Mouse (Mus musculus): ENCODE results near the gene Dctn1. TPM values are rescaled to one million over a fixed set of nuclear protein-coding genes. Genes with fewer than 3 reads are reported as not detected.

Gene Dctn1
- total and polyA plus RNA-seq, 2 experiments from 2014 or later, result 45.9 to 50.8 TPM

GRCm38 (mm10) chr6:83137576-83137950 lies 28.2 kb upstream of the Dctn1 start:
- peak overlapping the region; percentile 73 for H3K4me2 ChIP-seq (ENCODE audit: low read depth, low read length)
- WGBS, result 0% methylated on average over 12 of the region's 12 CpGs
- H3K36me3 ChIP-seq (replicated peaks; ENCODE audit: control insufficient read depth, insufficient read depth, low read length), result no peaks in the 10 kb centered on the region
- H3K4me1 ChIP-seq (ENCODE audit: control insufficient read depth, insufficient read depth), result peaks cover 35% of the 10 kb centered on the region
- no peaks in the 10 kb centered on the region for H3K27me3 ChIP-seq (ENCODE audit: control insufficient read depth, insufficient read depth, low read length)
- TF ChIP-seq EP300 (IDR thresholded peaks at IDR 0.05; ENCODE audit: low read depth), result no peak
- 0 out of 2 replicates have a peak, but pooled peaks have one; percentile 11 for TF ChIP-seq CTCF (IDR thresholded peaks at IDR 0.05; ENCODE audit: low read depth)
- H3K4me3 ChIP-seq (ENCODE audit: low read depth, low read length), result peak overlapping the region; percentile 57
- no peaks in the 10 kb centered on the region for H3K9me3 ChIP-seq (replicated peaks; ENCODE audit: control insufficient read depth, low read length)
- peak; percentile 90 for DNase-seq (ENCODE audit: low spot score)
- peak overlapping the region; percentile 99 for H3K27ac ChIP-seq (ENCODE audit: low read depth)
- peak; percentile 81 for ATAC-seq (ENCODE audit: insufficient read depth, low read depth)
- peak overlapping the region; percentile 83 for H3K9ac ChIP-seq (replicated peaks; ENCODE audit: low read depth, low read length)

- DNase-seq (ENCODE audit: low spot score) (no peak), ATAC-seq (ENCODE audit: insufficient read depth, low read depth) (0 out of 2 replicates have a peak, but pooled peaks have one; percentile 12)
- Histone ChIP-seq H3K4me3 (ENCODE audit: low read depth, low read length) (peak overlapping the region; percentile 57), H3K27ac (ENCODE audit: low read depth) (peak overlapping the region; percentile 99), H3K27me3 (ENCODE audit: control insufficient read depth, insufficient read depth, low read length) (no peaks in the 10 kb centered on the region), H3K9ac (replicated peaks; ENCODE audit: low read depth, low read length) (peak overlapping the region; percentile 83), H3K9me3 (replicated peaks; ENCODE audit: control insufficient read depth, low read length) (no peaks in the 10 kb centered on the region), H3K4me2 (ENCODE audit: low read depth, low read length) (peak overlapping the region; percentile 73), H3K36me3 (replicated peaks; ENCODE audit: control insufficient read depth, insufficient read depth, low read length) (no peaks in the 10 kb centered on the region), H3K4me1 (ENCODE audit: control insufficient read depth, insufficient read depth) (peaks cover 38% of the 10 kb centered on the region)
- WGBS, result 4% methylated on average over 11 of the region's 11 CpGs
- TF ChIP-seq EP300 (IDR thresholded peaks at IDR 0.05; ENCODE audit: low read depth) (no peak), CTCF (IDR thresholded peaks at IDR 0.05; ENCODE audit: low read depth) (no peak; the same call in 1 of the 2 replicates)
Measured at GRCm38 (mm10) chr6:83138056-83138455, 27.7 kb upstream of the Dctn1 start.

- TF ChIP-seq EP300 (IDR thresholded peaks at IDR 0.05; ENCODE audit: low read depth) (no peak), CTCF (IDR thresholded peaks at IDR 0.05; ENCODE audit: low read depth) (no peak)
- ATAC-seq (ENCODE audit: insufficient read depth, low read depth), result no peak
- Histone ChIP-seq H3K9me3 (replicated peaks; ENCODE audit: control insufficient read depth, low read length) (no peaks in the 10 kb centered on the region), H3K4me1 (ENCODE audit: control insufficient read depth, insufficient read depth) (peaks cover 38% of the 10 kb centered on the region), H3K36me3 (replicated peaks; ENCODE audit: control insufficient read depth, insufficient read depth, low read length) (no peaks in the 10 kb centered on the region), H3K9ac (replicated peaks; ENCODE audit: low read depth, low read length) (no peak overlapping the region), H3K4me2 (ENCODE audit: low read depth, low read length) (no peak overlapping the region), H3K4me3 (ENCODE audit: low read depth, low read length) (no peak overlapping the region), H3K27ac (ENCODE audit: low read depth) (no peak overlapping the region), H3K27me3 (ENCODE audit: control insufficient read depth, insufficient read depth, low read length) (no peaks in the 10 kb centered on the region)
- DNase-seq (ENCODE audit: low spot score), result no peak
- WGBS, result 93% methylated on average over 8 of the region's 8 CpGs
Measured at GRCm38 (mm10) chr6:83140044-83140443, 25.7 kb upstream of the Dctn1 start.

- Histone ChIP-seq H3K27me3 (ENCODE audit: control insufficient read depth, insufficient read depth, low read length) (no peaks in the 10 kb centered on the region), H3K4me2 (ENCODE audit: low read depth, low read length) (peak overlapping the region; percentile 61), H3K4me1 (ENCODE audit: control insufficient read depth, insufficient read depth) (peaks cover 28% of the 10 kb centered on the region), H3K36me3 (replicated peaks; ENCODE audit: control insufficient read depth, insufficient read depth, low read length) (no peaks in the 10 kb centered on the region), H3K4me3 (ENCODE audit: low read depth, low read length) (no peak overlapping the region; the same call in 1 of the 2 replicates), H3K9me3 (replicated peaks; ENCODE audit: control insufficient read depth, low read length) (no peaks in the 10 kb centered on the region), H3K27ac (ENCODE audit: low read depth) (peak overlapping the region; percentile 49; the same call in 1 of the 2 replicates), H3K9ac (replicated peaks; ENCODE audit: low read depth, low read length) (peak overlapping the region; percentile 32; the same call in 1 of the 2 replicates)
- no peak for ATAC-seq (ENCODE audit: insufficient read depth, low read depth)
- 34% methylated on average over 4 of the region's 4 CpGs for WGBS
- TF ChIP-seq CTCF (IDR thresholded peaks at IDR 0.05; ENCODE audit: low read depth) (no peak), EP300 (IDR thresholded peaks at IDR 0.05; ENCODE audit: low read depth) (no peak)
- DNase-seq (ENCODE audit: low spot score), result no peak
Measured at GRCm38 (mm10) chr6:83141636-83142035, 24.1 kb upstream of the Dctn1 start.

GRCm38 (mm10) chr6:83142211-83142731 lies 23.4 kb upstream of the Dctn1 start:
- Histone ChIP-seq H3K4me3 (ENCODE audit: low read depth, low read length) (peak overlapping the region; percentile 35), H3K9me3 (replicated peaks; ENCODE audit: control insufficient read depth, low read length) (no peaks in the 10 kb centered on the region), H3K9ac (replicated peaks; ENCODE audit: low read depth, low read length) (peak overlapping the region; percentile 32), H3K27ac (ENCODE audit: low read depth) (peak overlapping the region; percentile 49), H3K36me3 (replicated peaks; ENCODE audit: control insufficient read depth, insufficient read depth, low read length) (peaks cover 4% of the 10 kb centered on the region; the same call in 1 of the 2 replicates), H3K4me1 (ENCODE audit: control insufficient read depth, insufficient read depth) (peaks cover 28% of the 10 kb centered on the region), H3K27me3 (ENCODE audit: control insufficient read depth, insufficient read depth, low read length) (no peaks in the 10 kb centered on the region), H3K4me2 (ENCODE audit: low read depth, low read length) (peak overlapping the region; percentile 61)
- 8% methylated on average over 41 of the region's 41 CpGs for WGBS
- TF ChIP-seq EP300 (IDR thresholded peaks at IDR 0.05; ENCODE audit: low read depth) (no peak), CTCF (IDR thresholded peaks at IDR 0.05; ENCODE audit: low read depth) (no peak)
- DNase-seq (ENCODE audit: low spot score) (no peak), ATAC-seq (ENCODE audit: insufficient read depth, low read depth) (peak; percentile 39; the same call in 1 of the 2 replicates)

GRCm38 (mm10) chr6:83142886-83143285 lies 22.8 kb upstream of the Dctn1 start:
- Histone ChIP-seq H3K9ac (replicated peaks; ENCODE audit: low read depth, low read length) (no peak overlapping the region), H3K36me3 (replicated peaks; ENCODE audit: control insufficient read depth, insufficient read depth, low read length) (peaks cover 8% of the 10 kb centered on the region), H3K4me1 (ENCODE audit: control insufficient read depth, insufficient read depth) (peaks cover 27% of the 10 kb centered on the region), H3K27me3 (ENCODE audit: control insufficient read depth, insufficient read depth, low read length) (no peaks in the 10 kb centered on the region), H3K9me3 (replicated peaks; ENCODE audit: control insufficient read depth, low read length) (no peaks in the 10 kb centered on the region), H3K27ac (ENCODE audit: low read depth) (no peak overlapping the region), H3K4me2 (ENCODE audit: low read depth, low read length) (peak overlapping the region; percentile 61), H3K4me3 (ENCODE audit: low read depth, low read length) (peak overlapping the region; percentile 35; the same call in 1 of the 2 replicates)
- 56% methylated on average over 11 of the region's 11 CpGs for WGBS
- ATAC-seq (ENCODE audit: insufficient read depth, low read depth) (no peak), DNase-seq (ENCODE audit: low spot score) (no peak)
- no peak for TF ChIP-seq EP300 (IDR thresholded peaks at IDR 0.05; ENCODE audit: low read depth)
- TF ChIP-seq CTCF (IDR thresholded peaks at IDR 0.05; ENCODE audit: low read depth), result no peak

All from heart, postnatal 0 days (tissue).